Mouse (Mus musculus) cerebral cortex, adult 2 months (tissue): ENCODE data around the gene Tceanc2.

ENCODE experiments used
- WGBS: fragments of 180-500 bp; shearing (Covaris S2); methylation state at CpG from one replicate; pipeline ENCODE4 v1.1.7; 2018; 5-methylcytosine and 5-hydroxymethylcytosine counted together

Gene Tceanc2

GRCm38 (mm10) chr4:107084343-107084742 is 94.6 kb downstream of the Tceanc2 start:
- WGBS: 6% methylated on average over 1 of the region's 1 CpGs
